Mouse (Mus musculus): Measurements from ENCODE around the gene Mark3. TPM values are rescaled to one million over a fixed set of nuclear protein-coding genes. Genes with fewer than 3 reads are reported as not detected.
A peak's percentile ranks its signal among the peaks of the same experiment; 100 is the strongest.

The Mark3 gene
- polyA plus RNA-seq, 1 experiment from 2014 or later, result 34.9 TPM

- no peak overlapping the region for H3K9ac ChIP-seq
- 14% methylated on average over 29 of the region's 29 CpGs for WGBS
- peaks cover 28% of the 10 kb centered on the region for H3K27me3 ChIP-seq (replicated peaks)
- no peaks in the 10 kb centered on the region for H3K36me3 ChIP-seq
- H3K27ac ChIP-seq, result 0 out of 2 replicates have a peak overlapping the region, but pooled peaks have one; percentile 48
- H3K4me3 ChIP-seq (replicated peaks), result peak overlapping the region; percentile 61
- H3K9me3 ChIP-seq, result no peaks in the 10 kb centered on the region
- no peak for ATAC-seq (ENCODE audit: insufficient read depth, low FRiP score, low read depth)
- peaks cover 51% of the 10 kb centered on the region for H3K4me1 ChIP-seq
- peak overlapping the region; percentile 96 for H3K4me2 ChIP-seq
Observed at GRCm38 (mm10) chr12:111670371-111670971, 96.1 kb downstream of the Mark3 start.

GRCm38 (mm10) chr12:111670976-111671375 lies 96.7 kb downstream of the Mark3 start:
- Histone ChIP-seq H3K27me3 (replicated peaks) (peaks cover 28% of the 10 kb centered on the region), H3K27ac (0 out of 2 replicates have a peak overlapping the region, but pooled peaks have one; percentile 11), H3K4me1 (peaks cover 48% of the 10 kb centered on the region), H3K4me2 (peak overlapping the region; percentile 96), H3K4me3 (replicated peaks) (peak overlapping the region; percentile 61), H3K9me3 (no peaks in the 10 kb centered on the region), H3K9ac (peak overlapping the region; percentile 61; the same call in 1 of the 2 replicates), H3K36me3 (no peaks in the 10 kb centered on the region)
- no peak for ATAC-seq (ENCODE audit: insufficient read depth, low FRiP score, low read depth)
- 2% methylated on average over 34 of the region's 35 CpGs for WGBS

GRCm38 (mm10) chr12:111671431-111671902 lies 97.1 kb downstream of the Mark3 start:
- H3K4me3 ChIP-seq (replicated peaks), result peak overlapping the region; percentile 61
- under 1% methylated on average over 34 of the region's 34 CpGs for WGBS
- no peaks in the 10 kb centered on the region for H3K36me3 ChIP-seq
- H3K27ac ChIP-seq, result peak overlapping the region; percentile 44; the same call in 1 of the 2 replicates
- H3K4me1 ChIP-seq, result peaks cover 44% of the 10 kb centered on the region
- peak overlapping the region; percentile 96 for H3K4me2 ChIP-seq
- H3K27me3 ChIP-seq (replicated peaks), result peaks cover 28% of the 10 kb centered on the region
- H3K9ac ChIP-seq, result peak overlapping the region; percentile 61
- no peaks in the 10 kb centered on the region for H3K9me3 ChIP-seq
- ATAC-seq (ENCODE audit: insufficient read depth, low FRiP score, low read depth), result no peak

GRCm38 (mm10) chr12:111672176-111672575 lies 97.9 kb downstream of the Mark3 start, which contains the start of gene Ckb:
Gene Ckb (minus strand): TSS chr12:111672338.
- H3K9me3 ChIP-seq, result no peaks in the 10 kb centered on the region
- H3K4me3 ChIP-seq (replicated peaks), result peak within 1 kb of the TSS; percentile 61
- H3K9ac ChIP-seq, result peak within 1 kb of the TSS; percentile 61
- peak within 1 kb of the TSS; percentile 96 for H3K4me2 ChIP-seq
- peaks cover 48% of the 10 kb centered on the region for H3K4me1 ChIP-seq
- peaks cover 28% of the 10 kb centered on the region for H3K27me3 ChIP-seq (replicated peaks)
- no peaks in the 10 kb centered on the region for H3K36me3 ChIP-seq
- peak; percentile 45; the same call in 1 of the 2 replicates for ATAC-seq (ENCODE audit: insufficient read depth, low FRiP score, low read depth)
- H3K27ac ChIP-seq, result peak within 1 kb of the TSS; percentile 44; the same call in 1 of the 2 replicates
- WGBS, result under 1% methylated on average over 31 of the region's 31 CpGs

- H3K4me1 ChIP-seq, result peaks cover 53% of the 10 kb centered on the region
- no peak for ATAC-seq (ENCODE audit: insufficient read depth, low FRiP score, low read depth)
- peak overlapping the region; percentile 61 for H3K4me3 ChIP-seq (replicated peaks)
- WGBS, result 12% methylated on average over 12 of the region's 12 CpGs
- H3K27me3 ChIP-seq (replicated peaks), result peaks cover 28% of the 10 kb centered on the region
- no peaks in the 10 kb centered on the region for H3K9me3 ChIP-seq
- no peak overlapping the region for H3K27ac ChIP-seq
- no peak overlapping the region for H3K9ac ChIP-seq
- H3K36me3 ChIP-seq, result no peaks in the 10 kb centered on the region
- H3K4me2 ChIP-seq, result peak overlapping the region; percentile 96
Observed at GRCm38 (mm10) chr12:111672581-111672980, 98.3 kb downstream of the Mark3 start.

- peaks cover 28% of the 10 kb centered on the region for H3K27me3 ChIP-seq (replicated peaks)
- no peak overlapping the region for H3K9ac ChIP-seq
- no peak for ATAC-seq (ENCODE audit: insufficient read depth, low FRiP score, low read depth)
- WGBS, result 52% methylated on average over 2 of the region's 2 CpGs
- H3K27ac ChIP-seq, result peak overlapping the region; percentile 3; the same call in 1 of the 2 replicates
- H3K36me3 ChIP-seq, result no peaks in the 10 kb centered on the region
- H3K9me3 ChIP-seq, result no peaks in the 10 kb centered on the region
- H3K4me1 ChIP-seq, result peaks cover 50% of the 10 kb centered on the region
- H3K4me2 ChIP-seq, result no peak overlapping the region
- H3K4me3 ChIP-seq (replicated peaks), result no peak overlapping the region
Observed at GRCm38 (mm10) chr12:111674850-111675486, 100.6 kb downstream of the Mark3 start.

- ATAC-seq (ENCODE audit: insufficient read depth, low FRiP score, low read depth), result no peak
- peaks cover 47% of the 10 kb centered on the region for H3K4me1 ChIP-seq
Observed at GRCm38 (mm10) chr12:111675797-111676580, 101.7 kb downstream of the Mark3 start.

GRCm38 (mm10) chr12:111677421-111677820 lies 103.1 kb downstream of the Mark3 start:
- Histone ChIP-seq H3K4me3 (replicated peaks) (peak overlapping the region; percentile 89), H3K4me1 (peaks cover 43% of the 10 kb centered on the region), H3K27ac (peak overlapping the region; percentile 94), H3K9ac (peak overlapping the region; percentile 46), H3K27me3 (replicated peaks) (peaks cover 16% of the 10 kb centered on the region), H3K36me3 (no peaks in the 10 kb centered on the region), H3K9me3 (no peaks in the 10 kb centered on the region), H3K4me2 (peak overlapping the region; percentile 94)
- 0 out of 2 replicates have a peak, but pooled peaks have one; percentile 4 for ATAC-seq (ENCODE audit: insufficient read depth, low FRiP score, low read depth)
- WGBS, result 13% methylated on average over 5 of the region's 5 CpGs

More at GRCm38 (mm10) chr12:111675797-111676580, 101.7 kb downstream of the Mark3 start:
- H3K9me3 ChIP-seq, result no peaks in the 10 kb centered on the region
- H3K36me3 ChIP-seq, result no peaks in the 10 kb centered on the region
- peak overlapping the region; percentile 94 for H3K27ac ChIP-seq
- H3K27me3 ChIP-seq (replicated peaks), result peaks cover 28% of the 10 kb centered on the region
- no peak overlapping the region for H3K4me3 ChIP-seq (replicated peaks)
- H3K9ac ChIP-seq, result no peak overlapping the region
- H3K4me2 ChIP-seq, result no peak overlapping the region
- 71% methylated on average over 6 of the region's 6 CpGs for WGBS

GRCm38 (mm10) chr12:111677882-111678669 lies 103.8 kb downstream of the Mark3 start, which contains the start of gene Trmt61a:
Gene Trmt61a (plus strand): TSS chr12:111678105.
- Histone ChIP-seq H3K36me3 (no peaks in the 10 kb centered on the region), H3K4me1 (peaks cover 40% of the 10 kb centered on the region), H3K9ac (peak within 1 kb of the TSS; percentile 46), H3K4me2 (peak within 1 kb of the TSS; percentile 94), H3K9me3 (no peaks in the 10 kb centered on the region), H3K4me3 (replicated peaks) (peak within 1 kb of the TSS; percentile 89), H3K27ac (peak within 1 kb of the TSS; percentile 94), H3K27me3 (replicated peaks) (peaks cover 9% of the 10 kb centered on the region)
- under 1% methylated on average over 51 of the region's 51 CpGs for whole genome bisulfite sequencing
- peak; percentile 83 for ATAC-seq (ENCODE audit: insufficient read depth, low FRiP score, low read depth)

GRCm38 (mm10) chr12:111678670-111678933 lies 104.3 kb downstream of the Mark3 start:
- Histone ChIP-seq H3K4me2 (peak overlapping the region; percentile 94), H3K4me3 (replicated peaks) (peak overlapping the region; percentile 89), H3K27me3 (replicated peaks) (peaks cover 5% of the 10 kb centered on the region; the same call in 1 of the 2 replicates), H3K27ac (no peak overlapping the region), H3K4me1 (peaks cover 40% of the 10 kb centered on the region), H3K9ac (peak overlapping the region; percentile 46), H3K36me3 (no peaks in the 10 kb centered on the region), H3K9me3 (no peaks in the 10 kb centered on the region)
- ATAC-seq (ENCODE audit: insufficient read depth, low FRiP score, low read depth), result no peak
- 7% methylated on average over 13 of the region's 13 CpGs for WGBS

GRCm38 (mm10) chr12:111678997-111679396 lies 104.7 kb downstream of the Mark3 start:
- Histone ChIP-seq H3K4me2 (peak overlapping the region; percentile 94), H3K4me1 (peaks cover 40% of the 10 kb centered on the region), H3K36me3 (no peaks in the 10 kb centered on the region), H3K4me3 (replicated peaks) (peak overlapping the region; percentile 89), H3K9ac (no peak overlapping the region), H3K27me3 (replicated peaks) (0 out of 2 replicates have a peak, but pooled peaks cover 1% of the 10 kb centered on the region), H3K9me3 (no peaks in the 10 kb centered on the region), H3K27ac (no peak overlapping the region)
- WGBS, result 37% methylated on average over 7 of the region's 7 CpGs
- ATAC-seq (ENCODE audit: insufficient read depth, low FRiP score, low read depth), result no peak
